Mouse (Mus musculus) retina, postnatal 1 day (tissue): ENCODE measurements around the gene Hes1.
"Not testable (repeated sequence)": the region's sequence is repeated elsewhere in the genome, so short reads cannot be mapped to it uniquely, and the experiment has no call there.

Experiments
- DNase-seq: peaks from one replicate; pipeline ENCODE4 v3.0.0-alpha.2; 2012

Hes1 gene

DNA sequence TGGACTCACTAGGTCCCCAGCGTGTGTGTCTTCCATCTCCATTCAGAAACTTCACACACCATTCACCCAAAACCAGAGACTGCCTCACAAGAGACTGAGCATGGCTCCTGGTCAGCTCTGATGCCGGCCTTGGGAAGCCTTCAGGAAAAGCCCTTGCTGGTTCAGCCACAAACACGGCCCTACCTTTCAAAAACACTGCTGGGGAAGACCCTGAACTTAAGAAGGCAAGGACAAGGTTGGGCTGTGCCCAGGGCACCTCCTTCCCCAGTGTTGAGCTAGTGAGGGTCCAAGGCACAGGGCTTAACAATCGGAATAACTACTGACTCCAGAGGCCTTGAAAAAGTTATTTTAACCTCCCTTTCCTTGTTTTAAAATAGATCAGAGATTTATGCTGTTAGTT, 17.3 kb downstream of the Hes1 start:
- DNase-seq, result no peak

DNA sequence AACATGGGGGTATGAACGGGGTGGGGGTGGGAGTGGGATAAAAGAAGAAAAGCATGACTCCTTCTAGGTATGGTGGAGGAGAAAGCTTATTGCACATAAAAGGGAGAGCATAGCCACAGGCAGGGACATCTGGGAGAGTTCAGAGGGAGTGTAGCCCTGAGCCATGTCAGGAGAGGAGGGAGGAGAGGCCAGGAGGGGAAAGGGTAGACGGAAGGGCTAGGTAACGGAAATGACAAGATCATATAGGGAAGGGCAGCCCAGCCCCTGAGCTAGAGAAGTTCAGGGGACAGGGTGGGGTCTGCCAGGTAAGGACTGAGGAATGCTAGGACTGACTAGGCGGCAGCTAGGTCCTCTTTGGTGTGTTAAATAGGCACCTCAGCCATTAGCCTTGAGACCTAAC, 17.8 kb downstream of the Hes1 start:
- DNase-seq, result no peak

DNA sequence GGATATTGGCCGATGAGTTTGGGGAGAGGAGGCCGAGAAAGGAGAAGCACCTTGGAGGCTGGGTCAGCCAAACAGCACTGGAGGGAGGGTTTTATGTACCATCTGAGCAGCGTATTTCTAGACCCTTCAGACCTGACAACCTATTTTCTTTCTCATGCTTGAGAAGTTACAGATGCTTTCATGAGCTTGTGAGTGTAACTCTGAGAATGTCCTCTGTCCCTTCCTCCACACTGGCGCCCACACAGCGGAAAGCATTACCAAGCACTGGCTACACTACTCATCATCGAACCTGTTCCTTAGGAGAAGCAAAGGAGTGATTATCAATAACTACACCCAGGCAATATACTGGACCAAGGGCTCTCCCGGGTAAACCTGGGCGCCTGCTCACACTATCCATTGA, 18.8 kb downstream of the Hes1 start:
- no peak for DNase-seq

DNA sequence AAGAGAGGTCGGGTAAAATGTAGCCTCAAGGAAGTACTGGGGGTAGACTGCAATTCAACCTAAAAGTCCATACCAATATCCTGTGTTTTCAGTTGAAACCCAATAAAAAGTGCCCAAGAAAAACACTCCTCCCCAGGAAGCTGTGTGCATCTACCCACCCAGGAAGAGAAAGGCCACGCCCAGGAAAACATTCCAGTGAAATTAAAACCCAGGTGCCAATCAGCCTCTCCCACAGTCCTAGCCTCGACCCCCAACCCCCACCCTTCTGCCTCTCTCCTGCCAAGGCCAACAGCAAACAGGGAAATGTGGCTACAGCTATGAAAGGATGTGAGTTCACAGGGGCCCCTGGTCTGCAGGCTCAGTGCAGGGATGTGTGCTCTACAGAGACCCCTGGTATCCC, 19.4 kb downstream of the Hes1 start:
- DNase-seq, result no peak

DNA sequence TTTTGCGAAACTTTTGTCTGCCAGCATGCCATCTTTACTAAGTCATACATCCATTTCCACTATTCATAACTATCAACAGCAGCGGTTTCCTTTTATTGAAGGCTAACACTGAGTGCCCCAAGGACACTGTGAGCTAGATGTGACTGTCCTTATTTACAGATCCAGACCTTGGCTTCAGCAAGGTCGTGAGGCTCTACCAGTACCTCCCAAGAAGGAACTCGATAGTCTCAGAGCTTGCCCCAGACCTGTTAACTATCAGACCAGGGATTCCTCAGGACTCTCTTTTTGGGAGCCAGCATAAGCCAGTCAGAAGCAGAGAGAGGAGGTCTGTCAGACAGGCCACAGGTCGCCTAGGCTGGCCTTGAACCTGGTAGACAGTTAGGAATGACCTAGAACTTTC, 24.5 kb downstream of the Hes1 start:
- DNase-seq, result no peak

DNA sequence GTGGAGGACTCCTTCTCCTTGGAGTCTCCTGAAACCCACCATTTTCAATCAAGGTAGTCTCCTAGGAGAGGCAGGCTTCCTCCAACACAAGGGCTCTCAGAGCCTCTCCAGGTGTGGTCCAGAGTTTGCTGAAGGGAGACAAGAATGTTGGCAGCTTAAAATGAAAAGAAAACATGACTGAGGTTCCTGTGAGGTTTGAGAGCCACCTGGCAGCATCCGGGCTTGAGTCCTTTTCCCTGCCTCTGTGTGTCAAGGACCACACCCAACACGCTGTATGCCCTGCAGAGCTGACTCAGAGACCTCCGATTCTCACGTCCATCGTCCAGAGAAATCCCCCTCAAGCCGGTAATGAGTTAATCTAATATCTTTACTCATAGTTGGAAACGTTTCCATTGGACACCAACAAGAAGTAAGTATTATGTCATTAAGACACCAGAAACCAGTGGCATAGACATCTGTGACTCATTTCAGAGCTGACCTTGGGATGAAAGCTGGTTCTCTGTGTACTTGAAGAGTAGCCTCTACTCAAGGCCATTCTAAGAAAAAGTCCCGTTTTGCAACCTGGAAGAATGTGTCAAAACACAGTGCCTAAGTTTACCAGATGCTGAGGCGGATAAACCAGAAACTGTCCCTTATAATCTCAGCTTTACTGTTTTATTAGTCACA, 26.1 kb downstream of the Hes1 start:
- DNase-seq, result no peak

DNA sequence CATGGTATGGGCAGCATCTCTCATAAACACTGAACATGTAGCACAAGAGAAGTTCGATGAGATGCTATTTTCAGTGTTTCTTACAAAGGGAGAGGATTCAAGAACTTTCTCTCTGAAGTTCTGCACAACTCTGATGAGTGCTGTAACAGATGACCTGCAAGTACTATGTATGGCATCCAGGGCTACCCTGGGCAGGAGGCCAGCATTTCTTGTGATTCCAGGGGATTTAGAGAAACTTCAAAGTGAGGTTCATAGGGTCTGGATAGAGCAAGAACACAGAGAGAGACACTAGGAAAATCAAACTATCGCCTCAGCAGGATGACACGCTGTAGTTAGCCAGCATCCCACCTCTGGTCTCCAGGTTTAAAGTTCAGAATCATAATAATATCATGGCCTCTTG, 31.9 kb downstream of the Hes1 start:
- DNase-seq, result no peak

DNA sequence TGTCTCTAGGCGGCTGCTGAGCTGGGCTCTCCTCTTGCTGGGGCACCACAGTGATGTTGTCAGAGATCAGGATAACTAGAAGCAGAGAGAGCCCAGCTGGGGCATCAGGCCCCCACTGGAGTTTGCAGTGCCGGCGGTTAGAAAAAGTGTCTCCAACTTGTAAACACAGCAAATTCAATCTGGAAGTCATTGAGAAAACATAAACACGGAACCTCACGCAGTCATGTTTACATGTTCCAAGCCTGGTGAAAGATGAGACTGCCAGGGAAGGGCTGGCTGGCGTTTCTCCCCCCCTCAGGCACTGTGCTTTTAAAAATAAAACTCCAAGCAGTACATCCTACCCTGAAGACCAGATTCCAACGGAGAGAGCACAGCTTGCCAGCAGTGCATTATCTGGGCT, 32.3 kb downstream of the Hes1 start:
- no peak for DNase-seq

DNA sequence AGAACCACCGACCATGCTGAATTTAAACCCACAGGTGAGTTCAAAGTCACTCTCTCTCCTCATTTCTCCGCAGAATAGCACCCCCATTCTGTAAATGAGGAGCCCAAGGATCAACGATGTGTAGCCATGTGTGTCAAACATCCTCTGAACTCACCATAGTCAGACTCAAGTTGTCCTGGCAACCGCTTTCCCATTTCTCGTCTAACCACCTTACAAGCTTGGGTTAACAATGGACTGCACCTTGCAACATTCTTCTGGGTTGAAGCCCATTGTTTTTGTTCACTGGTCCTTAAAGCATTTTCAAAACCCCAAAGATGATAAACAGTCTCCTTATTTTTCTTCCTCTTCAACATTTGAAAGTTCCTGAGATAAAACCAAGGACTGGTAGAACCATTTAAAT, 34.9 kb downstream of the Hes1 start:
- DNase-seq, result peak; percentile 48

DNA sequence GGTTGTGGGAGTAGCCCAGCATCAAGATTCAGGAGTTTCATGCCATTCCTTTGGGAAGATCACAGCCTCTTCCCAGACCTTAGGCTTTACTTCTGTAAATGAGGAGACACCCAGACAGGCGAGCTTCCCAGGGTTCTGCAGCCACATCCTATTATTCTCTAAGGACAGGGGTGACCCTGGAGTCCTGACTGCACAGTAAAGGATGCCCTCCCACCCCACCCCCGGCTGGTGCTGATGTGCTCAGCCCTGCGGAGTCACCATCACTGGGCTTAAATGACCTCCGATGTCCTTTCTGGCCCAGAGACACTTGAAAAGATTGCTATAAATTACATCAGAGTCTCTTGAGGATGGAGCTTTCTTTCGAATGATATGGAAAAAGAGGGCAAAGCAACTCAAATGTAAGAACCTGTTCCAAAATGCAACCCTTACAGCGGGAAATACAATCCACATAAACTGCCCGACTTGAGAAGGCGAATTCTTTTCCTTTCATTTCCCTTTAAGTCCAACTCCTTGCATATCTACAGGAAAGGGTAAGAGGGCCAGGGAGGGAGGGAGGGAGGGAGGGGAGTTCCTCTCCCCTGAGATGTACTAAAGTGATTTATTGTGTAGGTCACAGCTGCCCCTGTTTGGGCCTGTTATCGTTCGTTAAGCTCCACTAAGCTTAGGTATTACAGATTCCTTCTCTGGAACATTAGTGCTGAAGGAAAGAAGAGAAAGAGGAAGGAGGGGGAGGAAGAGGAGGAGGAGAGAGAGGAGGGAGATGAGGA, 38.1 kb downstream of the Hes1 start:
- DNase-seq, result peak; percentile 59

DNA sequence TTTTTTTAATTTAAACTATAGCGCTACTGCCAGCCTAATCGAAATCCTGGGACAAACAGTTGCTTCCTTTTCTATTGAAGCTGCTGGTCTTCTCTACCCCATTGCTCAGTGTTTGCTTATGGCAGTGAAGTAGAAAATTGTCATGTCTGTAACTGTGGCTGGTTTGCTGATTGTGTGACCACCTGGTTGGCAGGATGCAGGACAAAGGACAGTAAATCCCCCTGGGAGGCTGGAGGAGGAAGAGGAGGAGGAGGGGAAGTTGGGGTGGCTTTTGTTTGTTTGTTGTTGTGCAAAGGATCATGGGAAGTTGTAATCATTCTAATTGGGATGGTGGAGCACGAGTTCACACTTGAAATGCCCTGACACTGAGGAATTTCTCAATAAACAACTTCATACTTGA, 38.8 kb downstream of the Hes1 start:
- peak; percentile 74 for DNase-seq

DNA sequence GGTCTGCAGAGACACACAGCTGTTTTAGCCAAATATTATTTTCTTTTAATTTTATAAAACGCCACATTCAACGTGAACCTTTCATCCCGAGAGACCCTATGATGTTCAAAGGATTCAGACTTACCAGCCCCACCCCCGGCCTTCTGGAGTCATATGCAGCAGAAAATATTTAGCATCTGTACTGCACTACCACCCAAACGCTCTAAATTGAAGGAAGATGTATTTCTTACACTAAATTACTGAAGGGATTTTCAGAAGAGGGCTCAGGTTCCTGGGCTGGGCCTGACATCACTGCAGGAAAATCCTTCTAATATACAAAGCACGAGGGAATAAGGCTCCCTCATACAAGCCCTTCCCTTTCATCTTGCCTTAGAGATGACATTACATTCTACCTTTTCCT, 39.3 kb downstream of the Hes1 start:
- no peak for DNase-seq

DNA sequence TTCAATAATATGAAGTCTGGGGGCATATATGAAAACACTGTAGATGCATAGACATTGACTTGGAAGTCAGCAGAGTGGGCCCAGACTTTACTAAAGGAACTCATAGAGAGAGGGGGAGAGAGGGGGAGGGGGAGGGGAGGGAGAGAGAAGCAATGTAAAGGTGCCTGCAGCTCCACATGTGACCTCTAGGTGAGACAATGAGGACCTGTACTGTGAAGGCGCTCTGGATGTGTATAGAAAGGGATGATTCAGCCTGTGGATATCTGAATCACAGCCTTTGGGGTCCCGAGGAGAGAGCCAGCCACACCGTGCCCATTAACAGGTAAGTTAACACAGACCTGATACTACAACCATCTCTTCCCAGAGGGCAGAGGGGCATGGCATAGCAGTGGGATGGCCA, 40.2 kb downstream of the Hes1 start:
- DNase-seq, result no peak

DNA sequence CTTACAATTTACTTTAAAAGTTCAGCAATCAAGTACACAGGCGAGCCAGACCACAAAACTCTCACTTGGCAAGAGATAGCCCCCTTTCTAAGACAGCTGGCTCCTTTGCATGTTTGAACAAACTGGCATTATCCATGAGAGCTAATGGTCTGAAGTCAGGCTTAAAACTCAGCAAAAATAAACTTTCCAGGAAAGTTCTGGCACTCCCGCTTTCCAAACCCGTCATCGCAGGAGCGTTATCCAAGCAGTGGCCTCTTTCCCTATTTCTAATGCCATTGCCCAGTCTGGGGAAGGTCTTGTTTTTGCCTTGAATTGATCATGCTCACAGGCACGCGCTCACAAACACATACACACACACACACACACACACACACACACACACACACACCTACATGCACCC, 41.3 kb downstream of the Hes1 start:
- DNase-seq, result no peak

DNA sequence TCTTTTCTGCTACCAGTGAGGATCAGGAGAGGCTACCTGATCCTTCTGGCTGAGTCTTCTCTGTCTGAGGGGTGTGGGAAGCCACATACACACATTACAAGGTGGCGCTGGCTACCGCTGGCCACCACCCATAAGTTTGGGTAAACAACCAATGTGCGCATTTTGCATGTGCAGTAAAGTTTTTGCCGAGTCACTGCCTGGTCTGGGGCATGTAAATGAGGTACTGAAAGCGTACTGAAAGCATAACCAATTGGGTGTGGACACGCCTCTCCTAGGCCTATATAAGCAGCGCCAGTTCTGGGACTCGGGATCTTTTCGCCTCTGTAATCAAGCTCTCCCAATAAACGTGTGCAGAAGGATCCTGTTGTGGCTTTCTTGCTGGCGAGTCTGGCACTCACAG, 44.0 kb downstream of the Hes1 start:
- not testable (repeated sequence) for DNase-seq

DNA sequence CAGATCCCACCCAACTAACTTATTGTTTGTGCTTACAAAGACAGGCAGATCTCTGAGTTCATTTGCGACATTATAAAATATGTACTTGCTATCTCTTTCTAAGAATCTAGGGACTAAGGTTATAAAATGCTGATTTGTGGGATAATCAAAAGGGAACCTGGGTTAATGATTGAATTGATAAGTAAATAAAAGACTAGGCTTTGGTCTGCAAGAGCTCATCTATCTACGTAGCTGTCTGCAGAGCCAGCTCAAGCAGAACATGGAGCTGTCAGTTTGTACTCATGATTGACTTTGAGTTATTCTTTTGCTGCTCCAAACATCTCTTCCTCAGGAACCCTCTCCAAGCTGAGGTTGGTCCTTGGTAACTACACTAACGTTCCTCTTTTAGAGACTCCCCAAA, 46.3 kb downstream of the Hes1 start:
- no peak for DNase-seq

DNA sequence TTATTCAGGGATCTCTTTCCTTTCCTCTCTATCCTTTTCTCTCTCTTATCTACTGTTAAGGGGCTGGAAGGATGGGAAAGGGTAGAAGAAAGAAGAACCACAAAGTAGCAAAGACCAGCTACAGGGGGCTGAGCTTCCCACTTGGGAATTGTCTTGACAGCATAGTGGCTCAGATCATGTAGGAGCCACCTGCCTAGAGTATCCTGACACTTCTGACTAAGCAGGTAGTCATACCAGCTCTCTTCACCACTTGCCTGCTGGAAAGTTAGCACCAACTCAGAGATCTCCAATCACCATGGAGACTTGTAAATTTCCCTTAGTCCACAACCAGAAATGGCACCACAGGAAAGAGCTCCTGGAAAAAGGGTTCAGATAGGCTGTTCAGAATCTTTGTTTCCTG, 46.9 kb downstream of the Hes1 start:
- no peak for DNase-seq

DNA sequence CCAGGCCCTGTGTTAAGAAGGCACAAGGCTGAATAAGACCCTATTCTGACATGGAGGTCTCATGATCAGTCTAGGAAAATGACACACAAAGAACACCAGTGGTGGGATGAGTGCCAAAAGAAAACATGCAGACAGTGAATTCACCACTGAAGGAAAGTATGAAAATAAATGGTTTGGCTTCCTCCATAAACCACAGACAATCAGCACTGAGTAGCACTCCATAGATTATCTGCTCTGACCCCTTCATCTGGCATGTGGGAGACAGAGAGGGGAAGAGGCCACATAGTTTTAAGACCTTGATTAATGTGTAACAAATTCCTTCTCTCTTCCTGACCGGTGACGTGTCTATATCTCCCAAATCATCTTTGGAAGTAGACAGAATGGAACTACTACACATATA, 47.4 kb downstream of the Hes1 start:
- no peak for DNase-seq

DNA sequence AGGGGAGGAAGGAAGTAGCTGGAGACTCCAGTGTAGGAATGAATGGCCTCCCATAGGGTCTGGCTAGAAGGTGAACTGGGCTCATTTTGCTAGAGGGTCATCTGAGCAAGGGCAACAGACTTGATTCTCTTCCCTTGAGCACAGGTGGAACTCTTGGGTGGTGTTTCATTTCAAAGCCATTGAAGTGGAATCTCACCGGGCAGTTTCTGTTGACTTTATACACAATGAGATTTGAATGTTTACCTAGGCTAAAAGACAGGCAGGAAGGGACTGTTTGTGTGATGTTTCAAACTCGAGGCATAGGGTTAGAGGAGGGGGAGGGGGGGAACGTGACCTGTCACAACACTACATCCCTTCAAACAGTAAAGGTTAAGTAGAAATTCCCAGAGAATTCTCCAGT, 49.0 kb downstream of the Hes1 start:
- no peak for DNase-seq

DNA sequence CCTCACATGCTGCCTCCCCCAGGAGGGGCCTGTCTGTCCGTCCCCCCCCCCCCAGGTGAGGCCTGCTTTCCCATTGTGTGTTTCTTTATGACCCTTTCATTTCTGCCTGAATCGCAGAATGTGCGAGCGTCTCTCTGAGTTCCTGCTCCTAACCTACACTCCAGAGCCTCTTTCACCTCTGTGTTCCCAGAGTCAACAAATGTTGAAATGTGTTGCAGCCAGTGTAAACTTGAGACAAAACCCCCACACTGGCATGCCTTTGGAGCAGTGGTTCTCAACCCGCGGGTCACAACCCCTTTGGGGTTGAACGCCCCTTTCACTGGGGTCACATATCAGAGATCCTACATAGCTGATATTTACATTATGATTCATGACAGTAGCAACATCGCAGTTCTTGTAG, 49.6 kb downstream of the Hes1 start:
- no peak for DNase-seq

DNA sequence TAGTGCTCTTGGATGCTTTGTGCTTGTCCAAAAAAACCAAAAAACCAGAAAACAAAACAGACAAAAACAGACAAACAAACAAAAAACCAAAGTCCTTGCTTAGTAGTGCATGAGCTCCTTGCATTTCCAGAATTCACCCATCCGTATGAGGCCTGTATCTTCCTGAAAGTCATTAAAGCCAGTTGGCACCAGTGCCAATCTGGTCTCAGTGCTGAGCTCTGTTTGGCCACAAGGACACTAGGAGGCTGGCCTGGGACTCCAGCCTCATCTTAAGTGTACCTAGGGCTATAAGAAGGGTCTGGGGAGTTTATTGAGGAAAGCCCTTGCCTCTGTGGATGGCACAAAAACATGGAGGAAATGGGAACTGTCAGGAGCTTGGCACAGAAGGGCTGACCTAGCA, 50.3 kb downstream of the Hes1 start:
- DNase-seq, result no peak
